Mouse (Mus musculus): Measurements from ENCODE around the gene Sptssa.

DNA sequence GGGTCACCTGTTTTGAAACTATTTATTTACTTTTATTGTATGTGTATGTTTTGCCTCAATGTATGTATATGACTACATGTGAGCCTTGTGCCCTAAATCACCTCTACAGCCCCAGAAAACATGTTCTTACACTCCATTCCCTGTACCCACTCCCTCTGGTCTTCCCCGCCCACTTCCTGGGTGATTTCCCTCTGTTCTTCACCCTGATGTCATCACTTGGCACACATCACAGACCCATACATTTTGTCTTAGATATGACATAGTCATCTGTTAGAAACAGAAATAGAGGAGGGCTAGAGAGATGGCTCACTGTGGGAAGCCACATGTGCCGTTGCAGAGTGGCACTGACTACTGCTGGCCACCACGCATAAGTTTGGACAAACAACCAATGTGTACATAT lies 58.0 kb downstream of the Sptssa start:
- TF ChIP-seq CTCF (IDR thresholded peaks at IDR 0.05) (no peak), EP300 (IDR thresholded peaks at IDR 0.05) (no peak)
